Mouse (Mus musculus) layer of hippocampus, adult 8-10 months (tissue): ENCODE measurements around the gene Ift122. TPM values are rescaled to one million over a fixed set of nuclear protein-coding genes. Genes with fewer than 3 reads are reported as not detected.
"Not testable (repeated sequence)": the region's sequence is repeated elsewhere in the genome, so short reads cannot be mapped to it uniquely, and the experiment has no call there.

ENCODE experiments used
- DNase-seq, 2 experiments: peaks; one replicate each; pipeline ENCODE4 v3.0.0; 2022; ENCODE audit warnings: low spot score in 2 of 2
- total RNA-seq, 4 experiments: library from RNA; stranded (reverse); gene quantifications; 2 replicates each; pipeline ENCODE4 v1.2.4; 2022

Gene Ift122
- total RNA-seq: 10 to 100 TPM; 26.3 to 37.8 (median 30.0) TPM

- peak; percentile 98 to 99 for DNase-seq
Measured at GRCm38 (mm10) chr6:115853091-115853813, at the start of gene Ift122, which contains the start of gene Mbd4. Ift122 (plus strand) TSS chr6:115853470. Mbd4 (minus strand) TSS chr6:115853371.

GRCm38 (mm10) chr6:115803541-115804382, 49.5 kb upstream of the Ift122 start:
- DNase-seq: peak; percentile 58 to 74

GRCm38 (mm10) chr6:115804432-115805192, 48.7 kb upstream of the Ift122 start:
- DNase-seq: no peak

GRCm38 (mm10) chr6:115807464-115808195, 45.6 kb upstream of the Ift122 start:
- no peak for DNase-seq

GRCm38 (mm10) chr6:115808196-115808487, 45.1 kb upstream of the Ift122 start:
- DNase-seq: no peak

GRCm38 (mm10) chr6:115808488-115809231, 44.6 kb upstream of the Ift122 start, which contains the start of gene Rpl32:
Rpl32 (minus strand) TSS chr6:115808747.
- peak; percentile 74 to 84 for DNase-seq

- DNase-seq: no peak
Measured at GRCm38 (mm10) chr6:115811606-115812005, 41.7 kb upstream of the Ift122 start.

GRCm38 (mm10) chr6:115814104-115814503, 39.2 kb upstream of the Ift122 start:
- DNase-seq: no peak

GRCm38 (mm10) chr6:115815041-115815440, 38.2 kb upstream of the Ift122 start:
- DNase-seq: no peak

GRCm38 (mm10) chr6:115818129-115818528, 35.1 kb upstream of the Ift122 start:
- no peak for DNase-seq

- DNase-seq: no peak
Measured at GRCm38 (mm10) chr6:115821216-115821993, 31.9 kb upstream of the Ift122 start.

- not testable (repeated sequence) for DNase-seq
Measured at GRCm38 (mm10) chr6:115823850-115824464, 29.3 kb upstream of the Ift122 start.

- DNase-seq: no peak
Measured at GRCm38 (mm10) chr6:115830779-115831601, 22.3 kb upstream of the Ift122 start.

GRCm38 (mm10) chr6:115832152-115832850, 21.0 kb upstream of the Ift122 start:
- DNase-seq: no peak

GRCm38 (mm10) chr6:115833861-115834260, 19.4 kb upstream of the Ift122 start:
- DNase-seq: no peak

GRCm38 (mm10) chr6:115838161-115838597, 15.1 kb upstream of the Ift122 start, which contains the start of gene Efcab12:
Efcab12 (minus strand) TSS chr6:115838412.
- peak; percentile 68 to 80 for DNase-seq

GRCm38 (mm10) chr6:115838745-115839144, 14.5 kb upstream of the Ift122 start:
- no peak for DNase-seq
